Mouse (Mus musculus) embryonic facial prominence, embryonic 13.5 days (tissue): Measurements from ENCODE around the gene Atp4b. TPM values are rescaled to one million over a fixed set of nuclear protein-coding genes. Genes with fewer than 3 reads are reported as not detected.
A peak's percentile ranks its signal among the peaks of the same experiment; 100 is the strongest.

ENCODE experiments used
- ATAC-seq: fragments of 200-750 bp; cut with Nextera tagmentation; 2 replicates; pipeline ENCODE4 v1.8.0; 2017; ENCODE audit warnings: low read depth; ENCODE audit not compliant: insufficient number of reproducible peaks, insufficient read depth, low FRiP score, low TSS enrichment
- H3K27ac ChIP-seq: fragments of 300-500 bp; sonication (generic); 2 replicates; pipeline ENCODE4 v1.5.1; 2015; ENCODE audit warnings: moderate library complexity, mild to moderate bottlenecking, inconsistent platforms
- H3K27me3 ChIP-seq: fragments of 300-500 bp; sonication (generic); 2 replicates; pipeline ENCODE4 v1.6.1; 2015; ENCODE audit warnings: mild to moderate bottlenecking, inconsistent platforms
- H3K36me3 ChIP-seq: fragments of 300-500 bp; sonication (generic); 2 replicates; pipeline ENCODE4 v1.6.1; 2015; ENCODE audit warnings: mild to moderate bottlenecking, inconsistent platforms
- H3K4me1 ChIP-seq: fragments of 300-500 bp; sonication (generic); 2 replicates; pipeline ENCODE4 v1.6.1; 2015; ENCODE audit warnings: inconsistent platforms
- H3K4me2 ChIP-seq: fragments of 300-500 bp; sonication (generic); 2 replicates; pipeline ENCODE4 v1.6.1; 2015; ENCODE audit warnings: moderate library complexity, mild to moderate bottlenecking, inconsistent platforms
- H3K4me3 ChIP-seq: fragments of 300-500 bp; sonication (generic); 2 replicates; pipeline ENCODE4 v1.5.1; 2015; ENCODE audit warnings: mild to moderate bottlenecking, inconsistent platforms
- H3K9ac ChIP-seq: fragments of 300-500 bp; sonication (generic); 2 replicates; pipeline ENCODE4 v1.6.1; 2015; ENCODE audit warnings: mild to moderate bottlenecking, inconsistent platforms
- H3K9me3 ChIP-seq: fragments of 300-500 bp; sonication (generic); 2 replicates; pipeline ENCODE4 v1.6.1; 2016; ENCODE audit warnings: inconsistent platforms
- WGBS: fragments of 180-500 bp; shearing (Covaris S2); methylation state at CpG from one replicate; pipeline ENCODE4 v1.1.7; 2015; ENCODE audit warnings: mixed read lengths; 5-methylcytosine and 5-hydroxymethylcytosine counted together
- polyA plus RNA-seq: library from polyadenylated mRNA; unstranded; fragments of >200 nt; fragmentation: Nextera tagmentation; extraction: Ambion mirVana; gene quantifications from 2 replicates; pipeline ENCODE4 v1.2.1, GENCODE M21; 2015

The Atp4b gene
- not detected in 2 replicates for polyA plus RNA-seq

- Histone ChIP-seq H3K27me3 (no peaks in the 10 kb centered on the region), H3K4me2 (no peak within 1 kb of the TSS), H3K4me3 (no peak within 1 kb of the TSS), H3K36me3 (no peaks in the 10 kb centered on the region), H3K9ac (no peak within 1 kb of the TSS), H3K27ac (no peak within 1 kb of the TSS), H3K4me1 (no peaks in the 10 kb centered on the region), H3K9me3 (no peaks in the 10 kb centered on the region)
- ATAC-seq, result no peak
- 79% methylated on average over 5 of the region's 5 CpGs for WGBS
These were observed at the start of gene Atp4b for GRCm38 (mm10) chr8:13396725-13397124. TSS of gene Atp4b (minus strand) at chr8:13396825.

GRCm38 (mm10) chr8:13442152-13442551, 45.5 kb upstream of the Atp4b start:
- Histone ChIP-seq H3K9me3 (no peaks in the 10 kb centered on the region), H3K4me2 (no peak overlapping the region), H3K27ac (no peak overlapping the region), H3K4me1 (no peaks in the 10 kb centered on the region), H3K4me3 (no peak overlapping the region), H3K9ac (no peak overlapping the region), H3K36me3 (no peaks in the 10 kb centered on the region), H3K27me3 (peaks cover 10% of the 10 kb centered on the region)
- ATAC-seq, result no peak
- WGBS, result 92% methylated on average over 2 of the region's 2 CpGs

GRCm38 (mm10) chr8:13437531-13437930, 40.9 kb upstream of the Atp4b start:
- no peak for ATAC-seq
- H3K27me3 ChIP-seq, result peaks cover 48% of the 10 kb centered on the region

GRCm38 (mm10) chr8:13436052-13436451, 39.4 kb upstream of the Atp4b start:
- no peak overlapping the region for H3K4me2 ChIP-seq
- H3K36me3 ChIP-seq, result no peaks in the 10 kb centered on the region
- no peaks in the 10 kb centered on the region for H3K4me1 ChIP-seq
- no peak overlapping the region for H3K27ac ChIP-seq
- H3K4me3 ChIP-seq, result no peak overlapping the region
- peaks cover 48% of the 10 kb centered on the region for H3K27me3 ChIP-seq
- WGBS, result 8% methylated on average over 8 of the region's 8 CpGs
- no peaks in the 10 kb centered on the region for H3K9me3 ChIP-seq
- H3K9ac ChIP-seq, result no peak overlapping the region
- no peak for ATAC-seq

More at GRCm38 (mm10) chr8:13437531-13437930, 40.9 kb upstream of the Atp4b start:
- H3K9ac ChIP-seq, result no peak overlapping the region
- no peaks in the 10 kb centered on the region for H3K36me3 ChIP-seq
- no peaks in the 10 kb centered on the region for H3K4me1 ChIP-seq
- H3K4me2 ChIP-seq, result no peak overlapping the region
- no peaks in the 10 kb centered on the region for H3K9me3 ChIP-seq
- H3K4me3 ChIP-seq, result no peak overlapping the region
- 76% methylated on average over 2 of the region's 2 CpGs for WGBS
- no peak overlapping the region for H3K27ac ChIP-seq

GRCm38 (mm10) chr8:13434889-13435288, 38.3 kb upstream of the Atp4b start, which contains the start of gene Tmem255b:
TSS of gene Tmem255b (plus strand) at chr8:13435189.
- ATAC-seq, result no peak
- Histone ChIP-seq H3K27ac (no peak within 1 kb of the TSS), H3K4me2 (peak within 1 kb of the TSS; percentile 24)

GRCm38 (mm10) chr8:13433130-13433529, 36.5 kb upstream of the Atp4b start:
- no peak overlapping the region for H3K27ac ChIP-seq
- 75% methylated on average over 5 of the region's 5 CpGs for WGBS
- no peak for ATAC-seq

More at GRCm38 (mm10) chr8:13434889-13435288, 38.3 kb upstream of the Atp4b start, which contains the start of gene Tmem255b:
- H3K9me3 ChIP-seq, result no peaks in the 10 kb centered on the region
- H3K36me3 ChIP-seq, result no peaks in the 10 kb centered on the region
- no peaks in the 10 kb centered on the region for H3K4me1 ChIP-seq
- no peak within 1 kb of the TSS for H3K9ac ChIP-seq
- 13% methylated on average over 10 of the region's 10 CpGs for WGBS
- H3K27me3 ChIP-seq, result peaks cover 48% of the 10 kb centered on the region
- no peak within 1 kb of the TSS for H3K4me3 ChIP-seq

GRCm38 (mm10) chr8:13430866-13431265, 34.2 kb upstream of the Atp4b start:
- no peak overlapping the region for H3K4me3 ChIP-seq
- no peak overlapping the region for H3K27ac ChIP-seq
- no peaks in the 10 kb centered on the region for H3K4me1 ChIP-seq
- no peak overlapping the region for H3K9ac ChIP-seq
- no peak overlapping the region for H3K4me2 ChIP-seq
- ATAC-seq, result no peak
- no peaks in the 10 kb centered on the region for H3K9me3 ChIP-seq
- H3K36me3 ChIP-seq, result no peaks in the 10 kb centered on the region
- peaks cover 25% of the 10 kb centered on the region for H3K27me3 ChIP-seq

More at GRCm38 (mm10) chr8:13433130-13433529, 36.5 kb upstream of the Atp4b start:
- H3K9ac ChIP-seq, result no peak overlapping the region
- H3K4me1 ChIP-seq, result no peaks in the 10 kb centered on the region
- H3K36me3 ChIP-seq, result no peaks in the 10 kb centered on the region
- no peak overlapping the region for H3K4me2 ChIP-seq
- peaks cover 48% of the 10 kb centered on the region for H3K27me3 ChIP-seq
- no peak overlapping the region for H3K4me3 ChIP-seq
- no peaks in the 10 kb centered on the region for H3K9me3 ChIP-seq

- Histone ChIP-seq H3K4me3 (no peak overlapping the region), H3K9me3 (no peaks in the 10 kb centered on the region), H3K27me3 (peaks cover 21% of the 10 kb centered on the region), H3K27ac (no peak overlapping the region), H3K4me1 (no peaks in the 10 kb centered on the region), H3K36me3 (no peaks in the 10 kb centered on the region), H3K4me2 (no peak overlapping the region), H3K9ac (no peak overlapping the region)
- WGBS, result 71% methylated on average over 7 of the region's 7 CpGs
- no peak for ATAC-seq
These were observed 33.8 kb upstream of the Atp4b start for GRCm38 (mm10) chr8:13430412-13430811.

GRCm38 (mm10) chr8:13428156-13428555, 31.5 kb upstream of the Atp4b start:
- Histone ChIP-seq H3K4me2 (no peak overlapping the region), H3K4me3 (no peak overlapping the region), H3K4me1 (no peaks in the 10 kb centered on the region), H3K36me3 (no peaks in the 10 kb centered on the region), H3K27me3 (no peaks in the 10 kb centered on the region), H3K9ac (no peak overlapping the region), H3K27ac (no peak overlapping the region), H3K9me3 (no peaks in the 10 kb centered on the region)
- no peak for ATAC-seq
- 80% methylated on average over 9 of the region's 9 CpGs for WGBS

- no peaks in the 10 kb centered on the region for H3K36me3 ChIP-seq
- H3K27me3 ChIP-seq, result no peaks in the 10 kb centered on the region
- H3K9me3 ChIP-seq, result no peaks in the 10 kb centered on the region
- H3K9ac ChIP-seq, result no peak overlapping the region
- ATAC-seq, result no peak
- 61% methylated on average over 6 of the region's 6 CpGs for WGBS
- no peak overlapping the region for H3K27ac ChIP-seq
- H3K4me2 ChIP-seq, result no peak overlapping the region
- H3K4me3 ChIP-seq, result no peak overlapping the region
- H3K4me1 ChIP-seq, result no peaks in the 10 kb centered on the region
These were observed 30.7 kb upstream of the Atp4b start for GRCm38 (mm10) chr8:13427351-13427750.

- Histone ChIP-seq H3K27me3 (no peaks in the 10 kb centered on the region), H3K4me1 (no peaks in the 10 kb centered on the region), H3K4me2 (no peak overlapping the region), H3K4me3 (no peak overlapping the region), H3K9me3 (no peaks in the 10 kb centered on the region), H3K36me3 (no peaks in the 10 kb centered on the region), H3K27ac (no peak overlapping the region), H3K9ac (no peak overlapping the region)
- 84% methylated on average over 6 of the region's 6 CpGs for WGBS
- ATAC-seq, result no peak
These were observed 24.3 kb upstream of the Atp4b start for GRCm38 (mm10) chr8:13420970-13421369.

- Histone ChIP-seq H3K4me2 (no peak overlapping the region), H3K27ac (no peak overlapping the region), H3K4me1 (no peaks in the 10 kb centered on the region), H3K27me3 (no peaks in the 10 kb centered on the region), H3K9ac (no peak overlapping the region), H3K9me3 (no peaks in the 10 kb centered on the region), H3K4me3 (no peak overlapping the region), H3K36me3 (no peaks in the 10 kb centered on the region)
- WGBS, result 71% methylated on average over 2 of the region's 2 CpGs
- ATAC-seq, result no peak
These were observed 22.6 kb upstream of the Atp4b start for GRCm38 (mm10) chr8:13419111-13419639.
